Mouse (Mus musculus) heart, adult 2 months (tissue): ENCODE measurements at regions not wholly inside any gene's neighbourhood (a gene's known extent, or its start where the extent isn't known, plus 50 kb on each side); places are given as distances from the start of the nearest gene placed in this dataset.

Source experiments
- DNase-seq, 2 experiments: peaks; one replicate each; pipeline ENCODE4 v3.0.0; 2021
- H3K27ac ChIP-seq: fragments of 200-600 bp; 2 replicates; pipeline ENCODE4 v1.8.1; 2022
- H3K27me3 ChIP-seq: fragments of 200-500 bp; 2 replicates; pipeline ENCODE4 v1.6.1; 2012; ENCODE audit warnings: mild to moderate bottlenecking, low read length, inconsistent platforms, mixed read lengths; ENCODE audit not compliant: control insufficient read depth, insufficient read depth
- H3K36me3 ChIP-seq: fragments of 200-500 bp; 2 replicates; pipeline ENCODE4 v1.6.1; 2012; ENCODE audit warnings: low read length, inconsistent platforms; ENCODE audit not compliant: control insufficient read depth, insufficient read depth
- H3K4me1 ChIP-seq: fragments of 200-500 bp; 2 replicates; pipeline ENCODE4 v1.6.1; 2011; ENCODE audit warnings: low read length; ENCODE audit not compliant: control insufficient read depth, insufficient read depth
- H3K4me3 ChIP-seq: fragments of 200-600 bp; 2 replicates; pipeline ENCODE4 v1.8.1; 2022
- H3K79me2 ChIP-seq: fragments of 200-500 bp; replicated peaks from 2 replicates; pipeline ENCODE4 v1.6.1; 2012; ENCODE audit warnings: mild to moderate bottlenecking, inconsistent platforms, low read length, moderate library complexity, mixed read lengths; ENCODE audit not compliant: control insufficient read depth, insufficient read depth
- H3K9ac ChIP-seq: fragments of 200-500 bp; 2 replicates; pipeline ENCODE4 v1.6.1; 2012; ENCODE audit warnings: low read depth, mild to moderate bottlenecking, control low read depth, inconsistent platforms, low read length, mixed read lengths
- CTCF ChIP-seq: fragments of 200-600 bp; IDR thresholded peaks from 2 replicates; pipeline ENCODE4 v1.8.1; 2022; ENCODE audit warnings: antibody characterized with exemption, mild to moderate bottlenecking, moderate library complexity
- EP300 ChIP-seq: fragments of 200-500 bp; IDR thresholded peaks from 2 replicates; pipeline ENCODE4 v1.6.1; 2011; ENCODE audit warnings: low read depth, low read length, control low read depth; ENCODE audit not compliant: insufficient read depth
- POLR2A ChIP-seq: fragments of 200-500 bp; IDR thresholded peaks from 2 replicates; pipeline ENCODE4 v1.6.1; 2011; ENCODE audit warnings: mild to moderate bottlenecking, low read depth, low read length, control low read depth; ENCODE audit not compliant: insufficient read depth
- WGBS: fragments of 180-500 bp; shearing (Covaris S2); methylation state at CpG from one replicate; pipeline ENCODE4 v1.1.7; 2018; 5-methylcytosine and 5-hydroxymethylcytosine counted together
- intact Hi-C: fragments of 180-260 bp; cut with DNase I; formaldehyde crosslinking; loops from one replicate; pipeline ENCODE4 v1.15.1; 2025

DNA sequence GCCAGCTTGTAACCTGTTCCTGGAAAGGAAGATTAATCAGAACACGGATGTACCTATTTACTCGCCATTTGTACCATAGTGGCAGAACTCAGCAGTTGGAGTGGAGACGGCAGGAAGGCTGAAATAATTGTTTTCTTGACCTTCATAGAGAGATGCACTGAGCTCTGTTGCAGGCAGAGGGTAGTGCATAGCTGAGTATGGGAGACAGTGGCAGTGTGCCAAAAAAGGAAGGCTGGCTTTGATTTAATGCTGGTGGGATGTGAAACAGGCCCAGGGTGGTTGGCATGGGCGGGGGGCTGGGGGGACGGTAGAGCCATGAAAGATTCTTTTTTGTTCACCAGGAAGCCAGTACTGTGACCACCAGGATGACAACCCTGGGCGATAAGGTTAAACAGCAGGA lies 235.3 kb upstream of the Slc30a5 start:
- H3K27me3 ChIP-seq = no peaks in the 10 kb centered on the region
- H3K79me2 ChIP-seq = no peaks in the 10 kb centered on the region
- no peak overlapping the region for H3K27ac ChIP-seq
- no peaks in the 10 kb centered on the region for H3K4me1 ChIP-seq
- no peak overlapping the region for H3K9ac ChIP-seq
- intact Hi-C loops = no loop called here
- no peak for TF ChIP-seq POLR2A
- TF ChIP-seq EP300 = no peak
- TF ChIP-seq CTCF = no peak
- no peaks in the 10 kb centered on the region for H3K36me3 ChIP-seq
- H3K4me3 ChIP-seq = no peak overlapping the region
- no peak for DNase-seq
- 54% methylated on average over 6 of the region's 6 CpGs for WGBS

DNA sequence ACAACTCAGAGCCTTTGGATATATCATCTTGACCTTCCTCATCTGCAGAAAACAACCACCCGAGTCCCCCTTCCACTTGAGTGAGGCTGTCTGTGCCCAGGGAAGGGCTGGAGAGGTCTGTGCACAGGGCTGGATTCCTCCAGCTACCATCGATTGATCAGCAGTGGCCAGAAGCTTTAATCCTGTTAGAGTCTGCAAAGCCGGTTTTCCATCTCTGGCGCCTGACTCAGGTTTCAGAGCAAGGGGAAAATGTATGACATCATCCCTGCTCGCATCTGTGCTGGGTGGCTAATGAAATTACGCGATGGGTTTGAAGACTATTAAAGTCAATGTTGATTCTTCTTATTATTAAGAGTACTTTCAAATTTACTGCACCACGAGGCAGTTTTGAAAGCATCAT lies 229.4 kb upstream of the Slc30a5 start:
- Histone ChIP-seq H3K79me2 (no peaks in the 10 kb centered on the region), H3K4me3 (no peak overlapping the region), H3K27me3 (no peaks in the 10 kb centered on the region), H3K36me3 (no peaks in the 10 kb centered on the region), H3K4me1 (no peaks in the 10 kb centered on the region), H3K27ac (no peak overlapping the region), H3K9ac (no peak overlapping the region)
- WGBS = 51% methylated on average over 8 of the region's 8 CpGs
- intact Hi-C loops = no loop called here
- TF ChIP-seq EP300 = no peak
- TF ChIP-seq POLR2A = no peak
- TF ChIP-seq CTCF = no peak
- DNase-seq = no peak

DNA sequence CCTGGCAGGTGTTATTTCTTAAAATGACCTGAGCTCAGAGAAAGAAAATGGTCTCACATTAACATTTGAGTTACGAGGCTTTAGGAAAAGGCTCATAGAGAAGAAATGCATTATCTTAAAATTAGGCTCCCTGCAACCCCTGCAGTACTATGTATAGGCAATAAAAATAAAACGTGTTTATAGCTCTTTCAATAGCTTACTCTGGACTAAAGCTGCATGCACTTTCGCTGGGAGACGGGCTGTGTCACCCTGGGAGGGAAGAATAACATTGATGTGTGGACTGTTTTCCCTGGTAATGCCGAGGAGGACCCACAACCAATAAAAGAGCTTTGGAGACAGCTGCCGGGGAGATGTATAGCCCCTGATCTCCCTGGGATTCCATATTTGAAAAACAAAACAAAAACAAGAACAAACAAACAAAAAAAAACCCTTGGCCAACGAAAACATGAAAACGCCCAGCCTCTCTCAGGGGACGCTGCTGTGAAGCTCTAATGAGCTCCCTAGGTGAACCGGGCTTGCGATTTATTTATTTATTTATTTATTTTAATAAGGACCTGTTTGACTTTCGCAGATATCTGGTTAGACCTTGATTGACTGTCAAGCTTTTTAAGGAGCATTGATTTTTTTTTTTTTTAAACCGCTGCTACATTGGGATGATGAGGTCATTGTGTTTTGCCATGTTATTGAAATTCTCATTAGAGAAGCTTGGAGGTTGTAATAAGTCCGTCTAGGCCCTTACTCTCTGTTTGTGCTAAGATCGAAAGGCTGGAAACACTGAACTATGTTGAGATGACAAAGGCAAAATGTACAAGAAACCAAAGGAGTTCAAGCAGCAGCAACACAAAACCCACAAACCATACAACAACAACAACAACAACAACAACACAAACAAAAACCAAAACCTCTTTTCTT lies 228.3 kb upstream of the Slc30a5 start:
- no peak overlapping the region for H3K27ac ChIP-seq
- H3K79me2 ChIP-seq = no peaks in the 10 kb centered on the region
- no peaks in the 10 kb centered on the region for H3K36me3 ChIP-seq
- DNase-seq = no peak
- WGBS = 74% methylated on average over 15 of the region's 15 CpGs
- TF ChIP-seq POLR2A (no peak), EP300 (no peak), CTCF (no peak)
- H3K27me3 ChIP-seq = no peaks in the 10 kb centered on the region
- intact Hi-C loops = no loop called here
- no peak overlapping the region for H3K9ac ChIP-seq
- no peaks in the 10 kb centered on the region for H3K4me1 ChIP-seq
- H3K4me3 ChIP-seq = no peak overlapping the region

DNA sequence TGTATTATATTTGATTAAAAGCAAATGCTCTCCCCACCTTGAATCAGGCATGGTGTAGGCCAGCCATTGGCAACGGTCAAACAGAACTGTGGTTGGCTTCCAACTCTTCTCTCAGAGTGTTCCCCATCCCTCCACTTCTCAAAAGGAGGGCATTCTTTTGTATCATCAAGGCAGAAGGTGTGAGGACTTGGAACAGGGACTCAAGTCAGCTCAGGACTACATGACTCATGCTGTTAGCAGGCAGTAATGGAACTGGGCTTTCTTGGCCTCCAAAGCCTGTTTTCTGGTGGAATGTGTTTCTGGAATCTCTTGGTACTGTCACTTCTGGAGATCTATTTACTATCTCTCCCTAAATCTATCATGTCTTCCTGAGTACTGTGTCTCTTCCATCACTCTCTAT lies 216.3 kb upstream of the Slc30a5 start:
- DNase-seq = no peak
- H3K4me1 ChIP-seq = no peaks in the 10 kb centered on the region
- no peaks in the 10 kb centered on the region for H3K27me3 ChIP-seq
- H3K36me3 ChIP-seq = no peaks in the 10 kb centered on the region
- H3K27ac ChIP-seq = no peak overlapping the region
- H3K4me3 ChIP-seq = no peak overlapping the region
- H3K79me2 ChIP-seq = no peaks in the 10 kb centered on the region
- intact Hi-C loops = no loop called here
- TF ChIP-seq POLR2A (no peak), EP300 (no peak), CTCF (no peak)
- WGBS = 90% methylated on average over 1 of the region's 1 CpGs
- no peak overlapping the region for H3K9ac ChIP-seq

DNA sequence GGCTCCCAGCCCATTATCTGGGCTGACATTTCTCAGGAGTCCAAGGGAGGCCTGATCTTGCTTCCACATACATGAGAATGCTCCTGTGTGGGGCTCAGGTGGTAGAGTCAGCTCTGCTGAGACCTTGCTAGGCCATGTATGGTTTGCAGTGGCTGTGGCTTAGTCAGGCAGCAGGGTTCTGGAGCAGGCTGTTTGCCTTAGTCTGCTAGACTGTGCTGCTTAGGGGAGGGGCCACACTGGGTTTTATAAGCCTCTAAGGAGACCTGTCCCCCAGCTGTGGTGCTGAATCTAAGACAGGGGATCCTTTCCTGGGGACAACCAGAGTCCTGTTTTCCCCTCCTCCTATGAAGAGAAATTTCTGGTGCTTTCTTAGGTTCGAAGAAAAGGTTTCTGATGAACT lies 199.4 kb upstream of the Slc30a5 start:
- no peak overlapping the region for H3K9ac ChIP-seq
- no peaks in the 10 kb centered on the region for H3K36me3 ChIP-seq
- intact Hi-C loops = no loop called here
- no peak overlapping the region for H3K4me3 ChIP-seq
- DNase-seq = no peak
- no peaks in the 10 kb centered on the region for H3K4me1 ChIP-seq
- WGBS = 62% methylated on average over 1 of the region's 1 CpGs
- no peaks in the 10 kb centered on the region for H3K27me3 ChIP-seq
- TF ChIP-seq POLR2A (no peak), EP300 (no peak), CTCF (no peak)
- no peaks in the 10 kb centered on the region for H3K79me2 ChIP-seq
- no peak overlapping the region for H3K27ac ChIP-seq

DNA sequence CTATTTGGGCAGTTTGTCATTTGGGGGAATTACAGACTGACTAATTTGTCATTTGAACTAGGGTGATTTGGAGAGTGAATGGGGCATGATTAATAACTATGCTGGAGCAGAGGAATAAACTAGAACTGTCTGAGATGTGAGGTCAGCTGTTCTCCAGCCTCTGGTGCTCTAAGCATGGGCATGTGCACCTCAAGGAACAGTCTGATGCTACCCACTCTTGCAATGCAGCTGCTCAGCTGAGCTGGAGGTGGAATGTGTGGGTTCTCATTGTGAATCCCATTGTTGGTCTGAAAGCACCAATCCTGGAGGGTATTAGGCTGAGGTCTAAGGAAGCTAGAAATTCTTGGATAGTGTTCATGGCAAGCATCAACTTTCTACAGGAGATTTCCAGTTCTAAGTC lies 192.8 kb upstream of the Slc30a5 start:
- no peaks in the 10 kb centered on the region for H3K4me1 ChIP-seq
- intact Hi-C loops = no loop called here
- no peak for TF ChIP-seq EP300
- TF ChIP-seq POLR2A = no peak
- TF ChIP-seq CTCF = no peak

More for the DNA sequence above, 192.8 kb upstream of the Slc30a5 start:
- H3K79me2 ChIP-seq = no peaks in the 10 kb centered on the region
- no peaks in the 10 kb centered on the region for H3K27me3 ChIP-seq
- DNase-seq = no peak
- H3K4me3 ChIP-seq = no peak overlapping the region
- no peaks in the 10 kb centered on the region for H3K36me3 ChIP-seq
- no peak overlapping the region for H3K9ac ChIP-seq
- no peak overlapping the region for H3K27ac ChIP-seq
